ENCODE assay signal across 8 mouse cellular contexts in genomic region chr2:13544193-13544824, GRCm38 (mm10). TPM values are rescaled to one million over a fixed set of nuclear protein-coding genes. Genes with fewer than 3 reads are reported as not detected.
DNase-seq lines count a peak whose midpoint lies in the region; ATAC-seq and TF ChIP-seq lines count a peak whose summit lies in the region.

TSS of gene Trdmt1 (minus strand) at chr2:13544668.

- H3K27ac ChIP-seq in embryonic facial prominence, embryonic 10.5 days (replicated peaks), result peak within 1 kb of the TSS; percentile 97
- peak within 1 kb of the TSS; percentile 89 for H3K27ac ChIP-seq in intestine, postnatal 0 days (ENCODE audit: low read depth, low read length)
- H3K27ac ChIP-seq in midbrain, embryonic 11.5 days (ENCODE audit: low read depth, low read length), result peak within 1 kb of the TSS; percentile 98

- peak; percentile 86 for ATAC-seq in granulocyte monocyte progenitor cell, adult 5-6 weeks (replicated peaks; ENCODE audit: poor library complexity, severe bottlenecking)
- ATAC-seq in intestine, postnatal 0 days, result peak; percentile 95
- ATAC-seq in midbrain, embryonic 11.5 days (ENCODE audit: low FRiP score), result peak; percentile 100

- no peaks in the 10 kb centered on the region for H3K9me3 ChIP-seq in embryonic facial prominence, embryonic 10.5 days
- no peaks in the 10 kb centered on the region for H3K9me3 ChIP-seq in intestine, postnatal 0 days (ENCODE audit: control insufficient read depth)
- no peaks in the 10 kb centered on the region for H3K9me3 ChIP-seq in midbrain, embryonic 11.5 days (ENCODE audit: control insufficient read depth, low read length)

- no peak for TF ChIP-seq CTCF in intestine, postnatal 0 days (IDR thresholded peaks at IDR 0.05; ENCODE audit: low read depth)

- DNase-seq in adrenal gland, postnatal 14 days, result peak; percentile 93
- peak; percentile 93 for DNase-seq in embryonic facial prominence, embryonic 10.5 days (ENCODE audit: low spot score)
- peak; percentile 83 for DNase-seq in left cerebral cortex, postnatal 4 days
- DNase-seq in midbrain, embryonic 11.5 days (ENCODE audit: low spot score, missing footprints), result peak; percentile 99
- DNase-seq in right cerebral cortex, postnatal 4 days, result peak; percentile 74
- DNase-seq in yolk sac, embryonic 10.5 days (ENCODE audit: low spot score), result peak; percentile 92

- intact Hi-C loops in left cerebral cortex, postnatal 4 days (cut with DNase I), result no loop called here

- peak within 1 kb of the TSS; percentile 75 for H3K4me2 ChIP-seq in intestine, postnatal 0 days (replicated peaks; ENCODE audit: low read depth)
- H3K4me2 ChIP-seq in midbrain, embryonic 11.5 days, result peak within 1 kb of the TSS; percentile 47

- peaks cover 21% of the 10 kb centered on the region for H3K4me1 ChIP-seq in embryonic facial prominence, embryonic 10.5 days
- no peaks in the 10 kb centered on the region; the same call in none of the 2 replicates for H3K4me1 ChIP-seq in intestine, postnatal 0 days (replicated peaks; ENCODE audit: control insufficient read depth, insufficient read depth, low read length)
- peaks cover 10% of the 10 kb centered on the region; the same call in 1 of the 2 replicates for H3K4me1 ChIP-seq in midbrain, embryonic 11.5 days (ENCODE audit: control insufficient read depth, insufficient read depth, low read length)

- H3K36me3 ChIP-seq in embryonic facial prominence, embryonic 10.5 days (replicated peaks), result no peaks in the 10 kb centered on the region
- no peaks in the 10 kb centered on the region for H3K36me3 ChIP-seq in intestine, postnatal 0 days (ENCODE audit: control insufficient read depth, insufficient read depth)
- H3K36me3 ChIP-seq in midbrain, embryonic 11.5 days (ENCODE audit: control insufficient read depth, insufficient read depth, low read length), result no peaks in the 10 kb centered on the region

- under 1% methylated on average over 39 of the region's 39 CpGs for WGBS in embryonic facial prominence, embryonic 10.5 days
- under 1% methylated on average over 36 of the region's 39 CpGs for WGBS in intestine, postnatal 0 days
- whole genome bisulfite sequencing in midbrain, embryonic 11.5 days, result under 1% methylated on average over 35 of the region's 39 CpGs

- peak within 1 kb of the TSS; percentile 70 for H3K9ac ChIP-seq in intestine, postnatal 0 days (ENCODE audit: low read depth, low read length)
- H3K9ac ChIP-seq in midbrain, embryonic 11.5 days (ENCODE audit: low read length), result peak within 1 kb of the TSS; percentile 82

- peak within 1 kb of the TSS; percentile 72 for H3K4me3 ChIP-seq in embryonic facial prominence, embryonic 10.5 days
- H3K4me3 ChIP-seq in intestine, postnatal 0 days (ENCODE audit: low read depth, low read length), result peak within 1 kb of the TSS; percentile 68
- H3K4me3 ChIP-seq in midbrain, embryonic 11.5 days (ENCODE audit: low read depth, low read length), result peak within 1 kb of the TSS; percentile 57

- H3K27me3 ChIP-seq in embryonic facial prominence, embryonic 10.5 days (replicated peaks; ENCODE audit: low read depth, poor library complexity, severe bottlenecking), result no peaks in the 10 kb centered on the region
- H3K27me3 ChIP-seq in intestine, postnatal 0 days (replicated peaks; ENCODE audit: control insufficient read depth, insufficient read depth, low read length), result no peaks in the 10 kb centered on the region
- no peaks in the 10 kb centered on the region for H3K27me3 ChIP-seq in midbrain, embryonic 11.5 days (ENCODE audit: control insufficient read depth, insufficient read depth, low read length)

RNA-seq across cellular contexts. Expression of gene Trdmt1, which starts in this region (rescaled TPM):
- 3.0 and 8.0 TPM in 2 replicates for total RNA-seq in adrenal gland, postnatal 14 days (2021)
- polyA plus RNA-seq in embryonic facial prominence, embryonic 10.5 days (2016; fragmentation: Nextera tagmentation; extraction: Ambion mirVana), result 7.5 TPM in 2 replicates
- total RNA-seq in granulocyte monocyte progenitor cell, adult 5-6 weeks (2014; fragmentation: Nextera tagmentation), result 6.4 and 9.6 TPM in 2 replicates
- 9.9 and 24.3 TPM in 2 replicates for total RNA-seq in granulocyte monocyte progenitor cell, adult 5-6 weeks (2017)
- polyA plus RNA-seq in intestine, postnatal 0 days (2015; fragmentation: Nextera tagmentation; extraction: Ambion mirVana), result 6.3 and 6.8 TPM in 2 replicates
- total RNA-seq in left cerebral cortex, postnatal 4 days (2021), result 1 to 10 TPM; 5.2 to 7.2 TPM
- polyA plus RNA-seq in midbrain, embryonic 11.5 days (2014; fragmentation: Nextera tagmentation; extraction: Ambion mirVana), result 9.6 and 12.7 TPM in 2 replicates

Comparison
In these comparisons a context has a peak if more than half of its experiments do, and no peak if none do; other contexts are left out.
1. Peak in every context shown above with its lines: DNase-seq, ATAC-seq, H3K4me3 ChIP-seq and H3K27ac ChIP-seq.